Mouse (Mus musculus) forebrain, embryonic 15.5 days (tissue): ENCODE data around the gene Dkk1. TPM values are rescaled to one million over a fixed set of nuclear protein-coding genes. Genes with fewer than 3 reads are reported as not detected.
"Not testable (repeated sequence)": the region's sequence is repeated elsewhere in the genome, so short reads cannot be mapped to it uniquely, and the experiment has no call there.

Experiments
- ATAC-seq: fragments of 200-750 bp; cut with Nextera tagmentation; replicated peaks from 2 replicates; pipeline ENCODE4 v1.8.0; 2017; ENCODE audit warnings: mild to moderate bottlenecking, moderate TSS enrichment, moderate library complexity
- H3K27ac ChIP-seq: fragments of 300-500 bp; sonication (generic); replicated peaks from 2 replicates; pipeline ENCODE4 v1.5.1; 2015; ENCODE audit warnings: mild to moderate bottlenecking, inconsistent platforms
- H3K27me3 ChIP-seq: fragments of 300-500 bp; sonication (generic); 2 replicates; pipeline ENCODE4 v1.6.1; 2015; ENCODE audit warnings: inconsistent platforms
- H3K36me3 ChIP-seq: fragments of 300-500 bp; sonication (generic); 2 replicates; pipeline ENCODE4 v1.6.1; 2015; ENCODE audit warnings: mild to moderate bottlenecking, inconsistent platforms
- H3K4me1 ChIP-seq: fragments of 300-500 bp; sonication (generic); 2 replicates; pipeline ENCODE4 v1.6.1; 2015; ENCODE audit warnings: inconsistent platforms
- H3K4me2 ChIP-seq: fragments of 300-500 bp; sonication (generic); replicated peaks from 2 replicates; pipeline ENCODE4 v1.6.1; 2015; ENCODE audit warnings: mild to moderate bottlenecking, inconsistent platforms
- H3K4me3 ChIP-seq: fragments of 300-500 bp; sonication (generic); 2 replicates; pipeline ENCODE4 v1.5.1; 2015; ENCODE audit warnings: mild to moderate bottlenecking, inconsistent platforms
- H3K9ac ChIP-seq: fragments of 300-500 bp; sonication (generic); replicated peaks from 2 replicates; pipeline ENCODE4 v1.6.1; 2015; ENCODE audit warnings: mild to moderate bottlenecking, inconsistent platforms
- H3K9me3 ChIP-seq: fragments of 300-500 bp; sonication (generic); 2 replicates; pipeline ENCODE4 v1.6.1; 2016; ENCODE audit warnings: inconsistent platforms
- WGBS: fragments of 180-500 bp; shearing (Covaris S2); methylation state at CpG from one replicate; pipeline ENCODE4 v1.1.7; 2015; ENCODE audit warnings: mixed read lengths; 5-methylcytosine and 5-hydroxymethylcytosine counted together
- polyA plus RNA-seq: library from polyadenylated mRNA; unstranded; fragments of >200 nt; fragmentation: Nextera tagmentation; extraction: Ambion mirVana; gene quantifications from 2 replicates; pipeline ENCODE4 v1.2.1, GENCODE M21; 2015

Dkk1 gene
- polyA plus RNA-seq, result 0.27 and 0.51 TPM in 2 replicates

GRCm38 (mm10) chr19:30549044-30549853 is at the start of gene Dkk1:
Gene Dkk1, minus strand, starts transcription at chr19:30549665.
- WGBS, result under 1% methylated on average over 26 of the region's 26 CpGs
- Histone ChIP-seq H3K27me3 (peaks cover 73% of the 10 kb centered on the region), H3K27ac (no peak within 1 kb of the TSS), H3K4me3 (peak within 1 kb of the TSS; percentile 33), H3K9ac (peak within 1 kb of the TSS; percentile 31; the same call in 1 of the 2 replicates), H3K36me3 (no peaks in the 10 kb centered on the region), H3K9me3 (no peaks in the 10 kb centered on the region), H3K4me2 (peak within 1 kb of the TSS; percentile 65), H3K4me1 (peaks cover 21% of the 10 kb centered on the region)
- peak; percentile 81 for ATAC-seq

- no peaks in the 10 kb centered on the region for H3K36me3 ChIP-seq
- no peak for ATAC-seq
- no peak overlapping the region for H3K4me2 ChIP-seq
- H3K4me1 ChIP-seq, result no peaks in the 10 kb centered on the region
- WGBS, result 33% methylated on average over 3 of the region's 3 CpGs
- H3K4me3 ChIP-seq, result no peak overlapping the region
- no peak overlapping the region for H3K27ac ChIP-seq
- no peaks in the 10 kb centered on the region for H3K9me3 ChIP-seq
- H3K9ac ChIP-seq, result no peak overlapping the region
- no peaks in the 10 kb centered on the region for H3K27me3 ChIP-seq
Measured at GRCm38 (mm10) chr19:30586366-30586765, 36.9 kb upstream of the Dkk1 start.

GRCm38 (mm10) chr19:30564516-30564915 is 15.1 kb upstream of the Dkk1 start:
- Histone ChIP-seq H3K27me3 (no peaks in the 10 kb centered on the region), H3K4me1 (no peaks in the 10 kb centered on the region), H3K27ac (no peak overlapping the region), H3K4me3 (no peak overlapping the region), H3K4me2 (no peak overlapping the region), H3K36me3 (no peaks in the 10 kb centered on the region), H3K9ac (no peak overlapping the region), H3K9me3 (no peaks in the 10 kb centered on the region)
- no peak for ATAC-seq
- WGBS, result 56% methylated on average over 6 of the region's 6 CpGs

- Histone ChIP-seq H3K4me3 (no peak overlapping the region), H3K9ac (no peak overlapping the region), H3K27ac (no peak overlapping the region), H3K9me3 (no peaks in the 10 kb centered on the region), H3K27me3 (no peaks in the 10 kb centered on the region), H3K4me1 (no peaks in the 10 kb centered on the region), H3K36me3 (no peaks in the 10 kb centered on the region), H3K4me2 (no peak overlapping the region)
- ATAC-seq, result no peak
- 91% methylated on average over 3 of the region's 3 CpGs for WGBS
Measured at GRCm38 (mm10) chr19:30563876-30564275, 14.4 kb upstream of the Dkk1 start.

GRCm38 (mm10) chr19:30558024-30558423 is 8.6 kb upstream of the Dkk1 start:
- H3K4me2 ChIP-seq, result no peak overlapping the region
- no peak overlapping the region for H3K9ac ChIP-seq
- H3K36me3 ChIP-seq, result no peaks in the 10 kb centered on the region
- H3K27me3 ChIP-seq, result peaks cover 7% of the 10 kb centered on the region
- ATAC-seq, result no peak
- H3K4me1 ChIP-seq, result no peaks in the 10 kb centered on the region
- H3K9me3 ChIP-seq, result no peaks in the 10 kb centered on the region
- H3K4me3 ChIP-seq, result no peak overlapping the region
- H3K27ac ChIP-seq, result no peak overlapping the region

GRCm38 (mm10) chr19:30554467-30554881 is 5.0 kb upstream of the Dkk1 start:
- peaks cover 36% of the 10 kb centered on the region for H3K27me3 ChIP-seq
- no peaks in the 10 kb centered on the region for H3K9me3 ChIP-seq
- H3K36me3 ChIP-seq, result no peaks in the 10 kb centered on the region
- peak overlapping the region; percentile 26; the same call in 1 of the 2 replicates for H3K9ac ChIP-seq
- peak overlapping the region; percentile 21 for H3K4me3 ChIP-seq
- H3K27ac ChIP-seq, result no peak overlapping the region
- peak overlapping the region; percentile 43 for H3K4me2 ChIP-seq
- ATAC-seq, result peak; percentile 86
- peaks cover 11% of the 10 kb centered on the region for H3K4me1 ChIP-seq
- WGBS, result under 1% methylated on average over 12 of the region's 12 CpGs

GRCm38 (mm10) chr19:30553740-30554139 is 4.3 kb upstream of the Dkk1 start:
- ATAC-seq, result no peak
- 7% methylated on average over 4 of the region's 4 CpGs for WGBS
- Histone ChIP-seq H3K9ac (no peak overlapping the region), H3K4me2 (no peak overlapping the region), H3K9me3 (no peaks in the 10 kb centered on the region), H3K36me3 (no peaks in the 10 kb centered on the region), H3K4me3 (no peak overlapping the region), H3K27me3 (peaks cover 43% of the 10 kb centered on the region), H3K4me1 (peaks cover 18% of the 10 kb centered on the region), H3K27ac (no peak overlapping the region)

- peaks cover 21% of the 10 kb centered on the region for H3K4me1 ChIP-seq
- no peak overlapping the region for H3K4me3 ChIP-seq
- no peak overlapping the region for H3K9ac ChIP-seq
- H3K27ac ChIP-seq, result no peak overlapping the region
- ATAC-seq, result no peak
- 62% methylated on average over 8 of the region's 8 CpGs for WGBS
- no peaks in the 10 kb centered on the region for H3K36me3 ChIP-seq
- H3K4me2 ChIP-seq, result no peak overlapping the region
- peaks cover 52% of the 10 kb centered on the region for H3K27me3 ChIP-seq
- H3K9me3 ChIP-seq, result no peaks in the 10 kb centered on the region
Measured at GRCm38 (mm10) chr19:30552260-30552659, 2.8 kb upstream of the Dkk1 start.

GRCm38 (mm10) chr19:30549854-30550647 is 586 bp upstream of the Dkk1 start:
- Histone ChIP-seq H3K4me3 (peak overlapping the region; percentile 33), H3K4me2 (peak overlapping the region; percentile 65), H3K9ac (peak overlapping the region; percentile 31; the same call in 1 of the 2 replicates), H3K9me3 (no peaks in the 10 kb centered on the region), H3K36me3 (no peaks in the 10 kb centered on the region), H3K4me1 (peaks cover 21% of the 10 kb centered on the region), H3K27me3 (peaks cover 71% of the 10 kb centered on the region), H3K27ac (no peak overlapping the region)
- ATAC-seq, result peak; percentile 17; the same call in 1 of the 2 replicates
- WGBS, result under 1% methylated on average over 17 of the region's 17 CpGs

GRCm38 (mm10) chr19:30548411-30549043 is 938 bp downstream of the Dkk1 start:
- Histone ChIP-seq H3K4me1 (peaks cover 21% of the 10 kb centered on the region), H3K9me3 (no peaks in the 10 kb centered on the region), H3K27me3 (peaks cover 72% of the 10 kb centered on the region), H3K36me3 (no peaks in the 10 kb centered on the region), H3K4me3 (peak overlapping the region; percentile 33), H3K4me2 (peak overlapping the region; percentile 65), H3K9ac (no peak overlapping the region), H3K27ac (no peak overlapping the region)
- under 1% methylated on average over 23 of the region's 23 CpGs for WGBS
- peak; percentile 51 for ATAC-seq

- peak overlapping the region; percentile 77 for H3K4me2 ChIP-seq
- not testable (repeated sequence) for H3K27ac ChIP-seq, H3K9me3 ChIP-seq, ATAC-seq, H3K27me3 ChIP-seq, H3K4me1 ChIP-seq, H3K36me3 ChIP-seq
- H3K9ac ChIP-seq, result peak overlapping the region; percentile 40
- peak overlapping the region; percentile 45 for H3K4me3 ChIP-seq
- WGBS, result 1% methylated on average over 44 of the region's 44 CpGs
Measured at GRCm38 (mm10) chr19:30539365-30539941, 10.0 kb downstream of the Dkk1 start.
